Mouse (Mus musculus): ENCODE results near the gene Efcab12.
A peak's percentile ranks its signal among the peaks of the same experiment; 100 is the strongest.
"Not testable (repeated sequence)": the region's sequence is repeated elsewhere in the genome, so short reads cannot be mapped to it uniquely, and the experiment has no call there.

The Efcab12 gene

DNA sequence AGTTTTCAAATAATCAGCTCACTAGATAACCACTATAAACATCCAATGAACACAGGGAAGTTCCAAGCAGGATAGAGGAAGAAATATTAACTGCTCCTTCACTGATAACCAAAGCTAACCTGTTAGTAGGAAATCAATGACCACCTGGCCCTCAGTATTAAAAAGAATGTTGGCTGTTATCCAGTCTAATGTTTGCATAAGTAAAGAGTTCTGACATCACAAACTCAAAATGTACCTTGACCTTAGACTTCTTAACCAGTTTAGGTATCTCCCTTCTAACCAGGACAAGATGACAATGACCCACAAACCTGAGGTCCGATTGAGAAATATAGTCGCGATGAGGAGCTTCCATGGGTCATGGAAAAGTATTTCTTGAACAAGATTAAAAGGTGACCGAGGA is 6.8 kb upstream of the Efcab12 start:
- DNase-seq (ENCODE audit: low read depth, low spot score) = no peak

DNA sequence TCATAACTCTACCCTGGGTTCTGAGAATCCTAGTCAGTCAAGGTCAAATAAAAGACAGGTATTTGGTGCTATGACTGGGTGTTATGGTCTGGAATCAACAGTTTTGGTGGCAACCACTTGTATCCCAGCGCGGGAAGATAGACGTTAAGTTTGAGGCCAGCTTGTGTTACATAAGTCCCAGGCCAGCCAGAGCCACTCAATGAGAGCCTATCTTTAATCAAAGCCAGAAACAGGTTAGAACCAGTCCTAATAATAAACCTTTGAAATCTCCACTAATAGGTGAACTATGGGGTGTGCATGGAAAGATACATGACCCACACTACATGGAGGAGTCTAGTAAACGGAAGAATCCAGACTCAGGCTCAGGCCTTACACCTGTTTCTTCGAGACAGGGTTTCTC is 533 bp upstream of the Efcab12 start:
- no peak for DNase-seq (ENCODE audit: low read depth, low spot score)

DNA sequence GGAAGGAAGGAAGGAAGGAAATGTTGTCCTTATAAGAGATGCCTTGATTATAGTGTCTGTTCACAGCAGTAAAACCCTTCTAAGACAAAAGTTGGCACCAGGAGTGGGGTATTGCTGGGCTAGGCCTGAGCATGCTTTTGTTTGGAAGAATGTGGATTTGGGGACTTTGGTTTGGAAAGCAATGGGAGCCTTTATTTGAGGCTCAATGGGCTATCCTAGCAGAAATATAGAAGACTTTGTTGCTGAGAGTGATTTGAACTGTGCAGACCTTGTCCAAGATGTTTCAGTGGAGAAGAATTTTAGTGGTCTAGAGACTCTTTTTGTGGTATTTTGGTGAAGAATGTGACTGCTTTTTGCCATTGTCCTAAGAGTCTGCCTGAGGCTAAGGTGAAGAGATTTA is 4.4 kb downstream of the Efcab12 start:
- DNase-seq (ENCODE audit: low read depth, low spot score) = no peak

DNA sequence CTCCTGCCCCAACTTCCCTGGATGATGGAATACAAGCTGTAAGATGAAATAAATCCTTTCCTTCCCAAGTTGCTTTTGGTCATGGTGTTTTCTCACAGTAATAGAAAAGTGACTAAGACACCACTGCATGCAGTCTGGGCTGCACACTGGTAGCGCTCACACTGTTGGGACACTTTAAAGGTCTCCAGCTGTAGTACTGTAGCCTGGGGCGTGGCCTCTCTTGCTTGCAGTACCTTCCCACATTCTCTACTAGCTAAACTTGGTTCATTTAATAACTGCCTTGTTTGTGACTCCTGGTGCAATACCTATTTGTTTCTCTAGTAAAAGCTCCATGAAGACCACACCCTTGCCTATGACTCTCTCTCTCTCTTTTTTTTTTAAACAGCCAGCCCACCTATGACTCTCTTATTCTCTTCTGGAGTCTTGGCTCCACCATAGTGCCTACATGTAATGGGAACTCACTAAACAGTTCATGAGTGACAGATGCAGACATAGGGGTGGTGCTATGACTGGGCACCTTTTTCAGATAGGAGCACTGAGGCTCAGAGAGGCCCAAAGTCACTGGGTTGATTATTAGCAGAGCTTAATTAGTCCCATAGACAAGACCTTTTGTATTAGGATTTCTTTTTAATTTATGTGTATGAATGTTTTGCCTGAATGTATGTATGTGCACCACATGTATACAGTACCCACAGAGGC is 5.9 kb downstream of the Efcab12 start:
- DNase-seq (ENCODE audit: low read depth, low spot score) = no peak

DNA sequence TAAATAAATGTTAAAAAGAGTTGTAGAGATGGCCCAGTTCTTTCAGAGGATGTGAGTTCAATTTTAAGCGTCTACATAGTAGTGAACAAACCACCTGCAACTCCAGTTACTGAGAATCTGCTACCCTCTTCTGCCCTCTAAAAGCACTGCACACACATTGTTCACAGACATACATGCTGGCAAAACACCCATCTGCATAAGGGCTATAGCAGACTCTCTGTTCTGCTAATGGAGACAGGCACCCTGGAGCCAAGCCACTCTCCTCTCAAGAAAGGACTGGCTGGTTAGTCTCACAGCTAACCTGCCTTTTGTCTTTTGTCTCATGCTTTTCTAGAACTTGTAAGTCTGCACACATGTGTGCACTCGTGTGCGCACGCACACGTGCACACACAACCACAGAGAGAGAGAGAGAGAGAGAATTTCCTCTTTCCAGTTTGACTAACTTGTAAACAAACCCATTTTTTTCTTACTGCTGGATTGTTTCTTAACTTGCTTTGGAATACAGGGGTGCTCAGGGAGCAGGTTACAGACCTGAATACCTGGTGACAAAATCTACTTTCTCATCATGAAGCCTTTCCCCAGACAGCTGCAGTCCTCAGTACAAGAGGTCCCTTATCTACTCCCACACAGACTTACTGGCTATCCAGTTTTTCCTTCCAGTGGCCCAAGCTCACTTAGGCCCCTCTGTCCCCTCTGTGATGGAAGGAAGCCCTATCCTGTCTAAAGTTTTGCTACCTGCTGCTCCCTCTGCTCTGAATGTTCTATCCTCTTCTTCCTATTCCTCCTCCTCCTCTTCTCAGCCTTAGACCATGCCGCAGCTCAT is 7.2 kb downstream of the Efcab12 start:
- DNase-seq (ENCODE audit: low read depth, low spot score) = no peak

DNA sequence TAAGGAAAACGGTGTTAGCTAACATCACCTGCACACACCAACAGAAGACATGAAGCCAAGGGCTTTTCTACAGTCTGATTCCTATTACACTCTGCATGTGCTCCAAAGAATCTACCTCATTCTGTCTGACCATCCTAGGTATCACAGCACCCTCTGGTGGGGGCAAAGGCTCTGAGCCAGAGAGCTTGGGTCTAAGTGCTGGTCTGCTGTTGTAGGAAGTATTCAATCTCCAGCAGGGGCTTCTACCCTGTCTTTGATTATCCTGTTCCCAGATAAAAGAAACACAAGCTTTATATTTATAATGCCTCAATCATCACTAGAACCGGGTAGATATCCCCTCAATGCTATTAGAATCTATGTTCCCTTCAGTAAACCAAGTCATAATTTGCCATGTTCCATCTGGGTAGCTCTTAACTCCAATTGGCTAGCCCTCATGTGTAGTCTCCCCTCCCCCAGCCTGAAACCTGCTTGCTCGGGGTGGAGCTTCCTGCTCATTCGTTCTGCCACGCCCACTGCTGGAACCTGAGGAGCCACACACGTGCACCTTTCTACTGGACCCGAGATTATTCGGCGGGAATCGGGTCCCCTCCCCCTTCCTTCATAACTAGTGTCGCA is 14.3 kb downstream of the Efcab12 start:
- DNase-seq (ENCODE audit: low read depth, low spot score) = not testable (repeated sequence)

DNA sequence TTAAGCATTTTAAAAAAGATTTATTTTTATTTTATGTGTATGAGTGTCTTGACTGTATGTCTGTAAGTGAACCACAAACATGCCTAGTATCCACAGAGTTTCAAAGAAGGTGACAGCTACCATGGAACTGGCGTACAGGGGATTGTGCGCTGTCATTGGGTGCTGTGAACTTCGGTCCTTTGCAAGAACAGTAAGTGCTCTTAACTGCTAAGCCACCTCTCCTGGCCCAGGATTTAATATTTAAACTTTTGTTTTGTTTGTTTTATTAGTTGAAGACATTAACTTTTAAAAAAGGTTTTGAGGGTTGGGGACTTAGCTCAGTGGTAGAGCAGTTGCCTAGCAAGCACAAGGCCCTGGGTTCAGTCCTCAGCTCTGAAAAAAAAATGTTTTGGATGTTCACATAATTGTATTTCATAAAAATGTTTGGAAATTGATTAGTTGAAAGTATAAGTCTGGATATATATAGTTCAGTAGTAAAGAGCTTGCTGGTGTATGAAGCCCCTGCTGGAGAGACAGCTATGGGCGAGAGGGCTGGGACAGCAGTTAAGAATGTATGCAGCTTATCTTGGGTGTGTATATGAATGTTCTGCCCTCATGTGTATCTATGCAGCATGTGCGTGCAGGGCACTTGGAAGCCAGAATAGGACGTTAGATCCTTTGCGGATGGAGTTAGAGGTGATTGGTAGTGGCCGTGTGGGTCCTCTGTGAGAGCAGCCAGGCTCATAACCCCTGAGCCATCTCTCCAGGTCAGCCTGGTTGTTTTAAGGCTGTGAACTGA is 16.8 kb downstream of the Efcab12 start:
- no peak for DNase-seq (ENCODE audit: low read depth, low spot score)

DNA sequence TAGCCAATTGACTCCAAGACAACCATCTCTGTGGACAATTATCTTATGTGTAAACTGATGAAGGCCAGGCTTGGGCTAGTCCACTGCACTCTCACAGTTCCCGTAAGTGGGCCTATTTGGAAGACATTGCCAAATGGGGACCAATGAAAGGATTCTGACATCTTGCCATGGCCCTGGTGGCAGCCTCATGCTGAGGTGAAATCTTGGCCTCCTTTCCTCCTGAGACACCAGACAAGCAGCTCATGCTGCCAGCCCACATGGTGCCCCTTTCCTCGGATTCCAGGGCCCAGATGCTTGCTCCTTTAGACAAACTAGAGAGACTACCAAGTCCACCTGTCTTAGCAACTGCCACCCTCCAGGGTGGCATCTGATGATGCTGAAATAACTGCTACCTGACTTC is 20.1 kb downstream of the Efcab12 start:
- DNase-seq (ENCODE audit: low read depth, low spot score) = no peak

DNA sequence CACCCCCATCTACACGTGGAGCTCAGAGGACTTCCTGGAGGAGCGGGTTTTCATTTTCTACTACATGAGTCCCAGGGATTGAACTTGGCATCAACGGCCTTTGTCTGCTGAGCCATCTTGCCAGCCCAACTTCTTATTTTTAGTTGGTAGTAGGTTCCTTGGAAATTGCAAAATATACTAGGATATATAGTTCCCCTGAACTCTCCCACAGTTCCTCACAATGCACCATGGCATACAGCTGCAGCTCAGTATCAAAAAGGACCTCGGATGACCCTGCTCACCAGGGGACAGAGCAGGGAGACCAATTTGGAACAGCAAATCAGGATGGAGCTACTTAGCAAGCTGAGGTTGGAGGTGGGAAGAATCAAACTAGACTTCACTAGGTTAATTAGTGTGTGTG is 23.2 kb downstream of the Efcab12 start:
- no peak for DNase-seq (ENCODE audit: low read depth, low spot score)

DNA sequence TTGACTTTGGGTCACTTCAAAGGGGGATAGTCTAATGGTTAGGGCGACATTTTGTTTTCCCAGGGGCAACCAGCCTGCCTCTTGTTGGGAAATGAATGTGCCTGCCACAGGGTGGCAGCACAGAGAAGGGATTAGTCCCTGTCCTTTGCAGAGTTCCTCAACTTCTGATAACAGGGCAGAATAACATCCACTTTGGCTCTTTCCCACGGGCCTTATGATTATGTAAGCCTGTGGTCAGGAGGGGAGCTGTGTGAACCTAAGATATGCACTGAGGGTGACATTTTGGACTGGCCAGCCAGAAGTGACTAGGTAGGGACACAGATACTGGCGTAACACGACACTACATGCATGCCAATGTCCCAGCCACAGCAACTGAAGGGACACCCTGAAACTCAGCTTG is 24.1 kb downstream of the Efcab12 start:
- no peak for DNase-seq (ENCODE audit: low read depth, low spot score)

DNA sequence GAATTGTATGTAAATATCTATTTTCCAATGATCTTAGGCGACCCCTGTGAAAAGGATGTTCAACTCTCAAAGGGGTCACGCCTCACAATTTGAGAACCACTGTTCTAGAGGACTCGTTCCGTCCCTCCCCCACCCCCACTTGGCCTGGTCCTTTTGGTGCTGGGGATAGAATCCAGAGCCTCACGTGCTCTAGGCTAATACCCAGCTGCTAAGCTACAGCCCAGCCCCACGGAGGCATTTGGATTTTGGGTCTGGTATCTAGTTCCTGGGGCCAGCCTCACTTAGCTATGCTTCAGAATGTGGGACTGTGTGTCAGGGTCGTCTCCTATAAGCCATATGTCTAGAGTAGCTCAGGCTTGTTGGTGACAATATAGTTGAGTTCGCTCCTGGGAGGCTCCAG is 26.6 kb downstream of the Efcab12 start:
- no peak for DNase-seq (ENCODE audit: low read depth, low spot score)

DNA sequence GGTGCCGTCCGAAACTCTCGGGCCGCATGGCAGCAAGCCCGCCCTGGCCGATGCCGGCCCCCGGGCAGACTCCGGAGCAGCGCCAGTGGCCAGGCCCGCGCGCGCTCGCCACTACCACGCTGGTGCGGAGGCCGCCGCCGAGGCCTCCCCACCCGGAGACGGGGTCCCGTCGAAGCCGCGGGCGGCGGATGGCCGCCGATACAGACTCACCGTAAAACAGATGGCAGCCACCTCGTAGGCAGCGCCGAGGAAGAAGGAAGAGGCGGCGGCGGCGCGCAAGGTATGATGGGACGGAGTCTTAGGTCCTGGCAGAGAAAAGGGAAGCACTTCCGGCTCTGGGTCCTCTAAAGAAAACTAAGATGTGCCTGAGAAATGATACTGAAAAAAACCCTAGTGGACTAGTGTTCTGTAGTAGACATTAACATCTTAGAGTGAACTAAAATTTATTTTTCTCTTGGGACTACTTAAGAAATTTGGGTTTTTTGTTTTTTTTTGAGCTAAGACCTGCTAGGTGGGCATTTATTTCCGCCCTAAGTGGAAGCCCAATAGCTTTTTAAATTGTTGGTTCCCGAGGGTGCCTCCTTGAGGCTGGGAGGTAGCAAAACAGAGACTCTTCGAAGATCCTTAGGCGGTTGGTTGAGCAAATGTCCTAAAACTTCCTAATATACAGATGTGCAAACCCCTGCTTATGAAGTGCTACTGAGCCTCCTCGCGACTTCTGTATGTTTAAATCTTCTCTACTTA is 29.6 kb downstream of the Efcab12 start, which contains the start of gene Rpl32:
Gene Rpl32 (minus strand): TSS at position 260 of the 744 bp plus-strand sequence.
- peak; percentile 89 for DNase-seq (ENCODE audit: low read depth, low spot score)

DNA sequence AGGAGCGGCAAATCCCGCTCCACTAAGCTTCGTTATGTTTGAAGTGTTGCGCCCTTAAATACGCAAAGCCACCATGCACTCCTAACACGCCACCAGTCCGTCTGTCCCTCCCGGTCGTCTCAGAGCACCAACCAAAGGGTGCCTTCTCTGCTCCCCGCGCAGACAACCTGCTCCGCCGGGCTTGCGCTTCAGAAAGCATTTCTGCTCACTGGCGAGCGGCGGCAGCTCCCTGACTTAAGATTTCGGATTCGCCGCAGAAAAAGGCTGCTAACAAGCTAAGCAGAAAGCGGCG is 30.1 kb downstream of the Efcab12 start:
- no peak for DNase-seq (ENCODE audit: low read depth, low spot score)

DNA sequence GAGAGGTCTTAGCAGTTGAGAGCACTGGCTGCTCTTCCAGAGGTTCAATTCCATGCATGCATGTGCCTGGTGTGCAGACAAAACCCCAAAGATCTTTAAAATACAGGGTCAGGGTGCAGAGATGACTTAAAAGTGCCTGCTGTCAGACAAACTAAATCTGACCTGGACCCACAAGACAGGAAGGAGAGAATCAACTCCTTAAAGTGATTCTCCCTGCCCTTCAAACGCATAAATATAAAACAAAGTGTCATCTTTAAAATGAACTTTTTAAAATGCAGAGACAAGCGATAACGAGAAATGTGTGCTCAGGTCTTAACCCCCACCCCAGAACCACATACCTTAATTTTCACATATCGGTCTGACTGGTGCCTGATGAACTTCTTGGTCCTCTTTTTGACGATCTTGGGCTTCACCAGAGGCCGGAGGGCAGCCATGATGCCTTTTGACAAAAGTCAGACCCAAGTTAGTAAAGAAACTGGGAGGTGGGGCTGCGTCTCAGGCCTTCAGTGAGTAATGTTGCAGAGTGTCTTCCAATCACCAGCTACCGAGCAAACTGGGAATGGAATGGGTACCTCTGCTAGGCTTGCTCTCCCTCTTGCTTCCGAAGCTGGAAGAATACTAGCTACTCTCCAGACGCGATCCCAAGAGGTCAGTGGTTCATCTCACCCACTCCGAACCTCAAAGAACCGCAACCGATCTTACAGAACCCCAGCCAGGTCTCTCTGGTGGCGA is 30.6 kb downstream of the Efcab12 start:
- DNase-seq (ENCODE audit: low read depth, low spot score) = no peak

DNA sequence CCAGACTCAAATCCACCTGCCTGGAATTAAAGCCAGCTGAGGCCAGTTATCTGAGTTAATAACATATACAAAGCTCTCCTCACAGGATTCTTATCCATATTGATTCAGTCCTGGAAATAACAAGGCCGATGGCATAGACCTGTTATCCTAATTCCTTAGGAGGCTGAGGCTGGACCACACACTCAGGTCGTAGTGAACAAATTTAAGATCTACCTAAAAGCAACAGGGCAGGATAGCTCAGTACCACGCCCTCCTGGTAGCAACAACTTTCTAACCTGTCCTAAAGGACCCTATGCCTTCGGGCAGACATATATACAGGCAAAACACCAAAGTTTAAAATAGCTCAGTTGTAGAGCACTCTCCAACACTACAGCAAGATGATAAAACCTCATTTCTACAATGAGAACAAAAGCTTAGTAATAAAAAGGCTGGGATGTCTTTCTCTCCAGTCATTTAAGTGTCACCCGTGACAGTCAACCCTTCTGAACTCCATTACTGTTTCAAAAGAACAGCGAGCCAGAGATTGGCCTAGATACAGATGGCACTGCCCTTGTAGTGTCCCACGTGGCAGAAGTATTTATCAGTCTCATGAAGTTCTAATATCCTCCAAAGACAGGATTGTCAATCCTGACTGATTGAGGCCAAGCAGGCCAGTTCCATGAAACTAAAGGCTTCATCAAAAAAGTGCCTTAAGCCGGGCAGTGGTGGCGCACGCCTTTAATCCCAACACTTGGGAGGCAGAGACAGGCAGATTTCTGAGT is 33.6 kb downstream of the Efcab12 start:
- DNase-seq (ENCODE audit: low read depth, low spot score) = no peak

DNA sequence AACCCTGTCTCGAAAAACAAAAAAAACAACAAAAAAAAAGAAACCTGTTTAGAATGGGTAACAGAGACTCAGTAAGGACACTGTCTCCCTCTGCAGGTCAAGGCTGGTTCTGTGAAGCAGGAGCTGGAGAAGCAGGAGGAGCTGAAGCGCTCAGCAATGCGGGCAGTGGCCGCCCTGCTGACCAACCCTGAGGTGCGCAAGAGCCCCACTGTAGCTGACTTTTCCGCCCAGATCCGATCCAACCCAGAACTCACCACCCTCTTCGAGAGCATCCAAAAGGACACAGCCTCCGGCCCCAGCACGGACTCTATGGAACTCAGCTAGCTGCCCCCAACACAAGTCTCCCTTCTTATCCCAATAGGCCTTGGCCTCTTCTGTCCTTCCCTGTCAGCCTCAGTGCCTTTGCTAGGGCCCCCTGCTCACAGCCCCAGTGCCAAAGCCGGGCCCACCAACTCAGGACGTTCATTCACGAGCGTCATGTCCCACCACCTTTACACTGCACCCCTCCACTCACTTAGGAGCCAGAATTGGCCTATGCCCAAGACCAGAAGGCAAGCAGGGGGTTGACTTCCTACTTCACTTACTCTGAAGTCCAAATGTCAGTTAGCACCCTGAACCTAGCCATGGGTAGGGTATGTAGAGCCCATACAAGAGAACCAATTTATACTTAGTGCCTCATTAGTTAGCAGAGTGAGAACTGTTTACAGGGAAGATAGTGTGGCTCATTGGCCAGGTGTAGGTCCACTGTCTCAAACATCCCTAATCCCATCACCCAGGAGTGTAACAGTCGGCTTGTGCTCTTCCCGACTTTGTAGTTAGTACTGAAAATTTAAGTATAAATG is 34.5 kb downstream of the Efcab12 start:
- DNase-seq (ENCODE audit: low read depth, low spot score) = no peak

DNA sequence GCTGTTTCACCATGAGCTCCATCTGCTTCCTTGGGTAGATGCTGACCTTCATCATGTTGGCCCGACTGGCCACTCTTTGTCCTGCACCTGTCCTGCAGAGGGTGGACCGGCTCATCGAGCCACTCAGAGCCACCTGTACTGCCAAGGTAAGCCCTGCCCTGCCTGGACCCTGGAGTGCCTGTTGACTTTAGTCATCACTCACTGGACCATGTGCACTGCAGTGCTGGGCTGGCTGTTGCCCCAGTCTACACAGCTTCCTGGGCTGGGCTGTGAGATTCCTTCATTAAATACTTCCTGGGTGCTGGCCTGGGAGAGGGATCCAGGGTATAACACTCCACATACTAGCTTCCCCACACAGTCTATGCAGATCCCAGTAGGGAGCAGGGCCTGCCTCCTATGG is 36.4 kb downstream of the Efcab12 start:
- DNase-seq (ENCODE audit: low read depth, low spot score) = no peak

DNA sequence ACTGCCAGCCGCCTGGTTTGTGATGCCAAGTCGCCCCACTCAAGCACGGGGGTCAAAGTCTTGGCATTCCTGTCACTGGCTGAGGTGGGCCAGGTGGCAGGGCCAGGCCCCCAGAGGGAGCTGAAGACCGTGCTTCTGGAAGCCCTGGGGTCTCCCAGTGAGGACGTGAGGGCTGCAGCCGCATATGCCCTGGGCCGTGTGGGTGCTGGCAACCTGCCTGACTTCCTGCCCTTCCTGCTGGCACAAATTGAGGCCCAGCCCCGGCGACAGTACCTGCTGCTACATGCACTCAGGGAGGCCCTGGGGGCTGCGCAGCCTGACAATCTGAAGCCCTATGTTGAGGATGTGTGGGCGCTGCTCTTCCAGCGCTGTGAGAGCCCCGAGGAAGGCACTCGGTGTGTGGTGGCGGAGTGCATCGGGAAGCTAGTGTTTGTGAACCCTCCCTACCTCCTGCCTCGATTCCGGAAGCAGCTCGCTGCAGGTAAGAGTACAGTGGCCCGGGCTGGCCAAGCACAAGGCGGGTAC is 45.5 kb downstream of the Efcab12 start:
- no peak for DNase-seq (ENCODE audit: low read depth, low spot score)

Data from brain, embryonic 18.5 days (tissue).